Mouse (Mus musculus): Measurements from ENCODE around the gene Tpbpb.

DNA sequence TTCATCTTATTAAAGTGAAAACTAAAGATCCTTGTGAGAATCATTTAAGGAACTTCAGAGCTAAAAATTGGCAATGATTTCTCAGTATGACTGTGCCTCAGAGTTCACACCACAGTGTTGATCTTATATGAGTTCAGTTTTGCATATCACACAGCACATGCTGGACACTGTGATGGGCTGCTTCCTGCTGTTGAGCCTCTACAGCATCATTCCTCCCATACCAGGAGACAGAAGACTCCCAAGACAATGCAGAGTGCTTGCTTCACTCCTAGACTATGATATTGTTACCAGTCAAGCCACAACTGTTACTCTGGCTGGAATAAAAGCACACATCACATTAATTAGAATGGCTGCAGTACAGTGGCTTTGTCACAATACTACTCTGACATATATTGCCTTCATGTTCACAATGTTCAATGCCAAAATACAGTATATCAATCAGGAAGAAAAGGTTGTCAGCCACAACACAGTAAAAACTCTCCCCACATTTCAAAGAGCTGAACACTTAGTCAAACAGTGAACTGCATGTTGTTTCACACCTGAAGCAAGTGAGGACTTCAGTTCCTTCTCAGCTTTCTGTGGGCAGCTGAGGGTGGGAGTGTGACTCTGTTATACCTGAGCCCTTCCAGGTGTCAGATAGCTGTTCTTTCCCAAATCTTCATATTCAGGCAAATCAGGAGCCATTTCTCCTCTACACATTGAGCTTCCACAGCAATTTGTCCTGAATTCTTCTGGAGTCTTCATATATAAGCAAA is 9.1 kb downstream of the Tpbpb start:
- TF ChIP-seq CTCF (IDR thresholded peaks at IDR 0.05; ENCODE audit: low read depth, low read length) (no peak), POLR2A (IDR thresholded peaks at IDR 0.05; ENCODE audit: extremely low read depth, insufficient read depth, low read length) (no peak)

All from liver, adult 2 months (tissue).